Mouse (Mus musculus): ENCODE measurements at regions not wholly inside any gene's neighbourhood (a gene's known extent, or its start where the extent isn't known, plus 50 kb on each side); places are given as distances from the start of the nearest gene placed in this dataset. TPM values are rescaled to one million over a fixed set of nuclear protein-coding genes. Genes with fewer than 3 reads are reported as not detected.

Small RNAs in the stretch of these regions (microRNA-seq; reads per million reads assigned to microRNA genes)
- gene Gm25942: not detected
